Mouse (Mus musculus) forebrain, embryonic 10.5 days (tissue): ENCODE measurements around the gene Cntf. TPM values are rescaled to one million over a fixed set of nuclear protein-coding genes. Genes with fewer than 3 reads are reported as not detected.
"Not testable (repeated sequence)": the region's sequence is repeated elsewhere in the genome, so short reads cannot be mapped to it uniquely, and the experiment has no call there.

Experiments
- DNase-seq: peaks from one replicate; pipeline ENCODE4 v3.0.0-alpha.2; 2017; ENCODE audit warnings: low spot score; ENCODE audit errors: extremely low spot score
- H3K27ac ChIP-seq: fragments of 300-500 bp; sonication (generic); 2 replicates; pipeline ENCODE4 v1.5.1; 2016; ENCODE audit warnings: mild to moderate bottlenecking
- H3K27me3 ChIP-seq: fragments of 300-500 bp; sonication (generic); 2 replicates; pipeline ENCODE4 v1.6.1; 2016; ENCODE audit warnings: mild to moderate bottlenecking; ENCODE audit not compliant: poor library complexity, severe bottlenecking
- H3K36me3 ChIP-seq: fragments of 300-500 bp; sonication (generic); replicated peaks from 2 replicates; pipeline ENCODE4 v1.6.1; 2016; ENCODE audit warnings: mild to moderate bottlenecking, moderate library complexity
- H3K4me1 ChIP-seq: fragments of 300-500 bp; sonication (generic); 2 replicates; pipeline ENCODE4 v1.6.1; 2016
- H3K4me3 ChIP-seq: fragments of 300-500 bp; sonication (generic); 2 replicates; pipeline ENCODE4 v1.5.1; 2016; ENCODE audit warnings: mild to moderate bottlenecking, moderate library complexity
- H3K9me3 ChIP-seq: fragments of 300-500 bp; sonication (generic); 2 replicates; pipeline ENCODE4 v1.6.1; 2016; ENCODE audit warnings: mild to moderate bottlenecking, moderate library complexity
- WGBS: fragments of 180-500 bp; shearing (Covaris S2); methylation state at CpG from one replicate; pipeline ENCODE4 v1.1.7; 2016; 5-methylcytosine and 5-hydroxymethylcytosine counted together
- polyA plus RNA-seq: library from polyadenylated mRNA; unstranded; fragments of >200 nt; fragmentation: Nextera tagmentation; extraction: Ambion mirVana; gene quantifications from 2 replicates; pipeline ENCODE4 v1.2.1, GENCODE M21; 2016

Gene Cntf
- polyA plus RNA-seq, 1 experiment from 2014 or later, result 2.1 TPM

DNA sequence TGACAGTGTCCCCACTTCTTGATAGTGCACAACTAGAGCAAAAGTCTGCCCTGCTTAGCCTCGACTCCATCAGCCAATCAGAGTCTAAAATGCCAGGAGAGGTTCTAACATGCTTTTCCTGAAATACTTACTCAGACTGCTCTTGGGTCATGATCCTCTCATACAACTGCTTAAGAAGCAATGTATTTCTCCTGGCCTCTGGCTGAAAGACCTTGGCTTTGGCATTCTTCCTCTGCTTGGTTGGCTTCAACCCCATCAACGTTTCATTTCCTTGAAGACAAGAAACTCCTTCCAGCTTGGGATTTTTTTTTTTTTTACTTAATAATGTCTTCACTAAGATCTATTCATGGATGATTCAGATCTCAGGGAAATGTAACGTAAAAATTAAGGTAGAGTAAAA lies 9.1 kb downstream of the Cntf start:
- no peak for DNase-seq
- 87% methylated on average over 3 of the region's 3 CpGs for WGBS
- H3K4me3 ChIP-seq, result no peak overlapping the region

DNA sequence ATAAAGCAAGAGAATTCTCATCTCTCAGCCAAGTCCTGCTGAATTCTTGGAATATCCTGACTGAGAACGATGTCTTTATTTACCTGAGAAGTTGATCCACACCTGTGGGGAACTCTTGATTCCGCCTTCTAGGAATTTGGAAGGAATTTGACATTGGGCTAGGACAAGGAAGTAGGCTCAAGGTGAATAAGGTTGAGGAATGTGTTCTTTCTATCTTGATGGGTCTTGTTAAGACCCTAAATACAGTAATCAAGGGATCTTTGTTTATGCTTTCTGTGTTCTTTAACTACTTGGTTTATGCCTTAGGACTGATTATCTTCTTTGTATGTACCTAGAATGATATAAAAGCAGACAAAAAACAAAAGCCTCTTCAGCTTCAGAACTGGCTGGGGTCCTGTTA lies 33.5 kb downstream of the Cntf start:
- no peaks in the 10 kb centered on the region for H3K9me3 ChIP-seq
- 90% methylated on average over 2 of the region's 2 CpGs for WGBS
- DNase-seq, result no peak
- no peak overlapping the region for H3K27ac ChIP-seq
- no peaks in the 10 kb centered on the region for H3K36me3 ChIP-seq
- no peaks in the 10 kb centered on the region for H3K4me1 ChIP-seq
- H3K27me3 ChIP-seq, result no peaks in the 10 kb centered on the region
- H3K4me3 ChIP-seq, result no peak overlapping the region

More for the DNA sequence above, 9.1 kb downstream of the Cntf start:
- Histone ChIP-seq H3K4me1 (no peaks in the 10 kb centered on the region; the same call in 1 of the 2 replicates), H3K36me3 (peaks cover 3% of the 10 kb centered on the region), H3K9me3 (no peaks in the 10 kb centered on the region), H3K27me3 (no peaks in the 10 kb centered on the region), H3K27ac (no peak overlapping the region)

DNA sequence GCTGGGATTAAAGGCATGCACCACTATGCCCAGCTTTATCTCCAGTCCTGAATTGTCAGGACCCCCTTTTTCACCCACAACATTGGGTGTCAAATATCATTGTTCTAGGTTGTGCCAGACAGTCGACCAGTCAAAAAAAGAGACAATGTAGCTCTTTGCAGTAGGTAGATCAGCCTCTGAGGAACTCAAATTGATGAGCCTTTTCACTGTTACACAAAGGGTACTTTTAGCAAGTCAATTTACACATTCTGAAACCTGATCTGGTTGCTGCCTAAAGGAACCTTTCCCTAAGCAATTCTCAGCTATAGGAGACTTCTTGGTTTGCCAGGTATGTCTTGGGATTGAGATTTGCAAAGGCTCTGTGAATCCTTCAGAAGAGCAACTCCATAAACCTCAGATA lies 34.4 kb downstream of the Cntf start:
- 67% methylated on average over 1 of the region's 1 CpGs for WGBS
- no peak overlapping the region for H3K4me3 ChIP-seq
- no peak for DNase-seq
- no peaks in the 10 kb centered on the region for H3K27me3 ChIP-seq
- H3K36me3 ChIP-seq, result no peaks in the 10 kb centered on the region
- H3K9me3 ChIP-seq, result no peaks in the 10 kb centered on the region
- H3K4me1 ChIP-seq, result no peaks in the 10 kb centered on the region
- H3K27ac ChIP-seq, result no peak overlapping the region

DNA sequence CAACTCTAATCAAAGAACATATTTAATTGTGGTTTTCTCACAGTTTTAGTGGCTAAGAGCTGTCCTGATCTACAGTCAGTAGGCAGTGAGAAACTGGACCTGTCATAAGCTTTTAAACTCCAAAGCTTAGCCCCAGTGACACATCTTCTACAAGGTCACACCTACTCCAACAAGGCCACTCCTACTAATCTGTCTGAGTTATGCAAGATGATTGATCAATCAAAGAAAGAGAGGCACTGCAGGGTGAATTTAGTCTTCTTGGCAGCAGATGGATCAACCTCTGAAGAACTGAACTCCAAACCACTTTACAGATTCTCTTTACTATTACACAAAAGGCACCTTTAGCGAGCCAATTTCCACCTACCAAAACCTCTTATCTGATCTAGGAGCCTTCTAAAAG lies 39.6 kb downstream of the Cntf start:
- H3K9me3 ChIP-seq, result no peaks in the 10 kb centered on the region
- H3K4me3 ChIP-seq, result no peak overlapping the region
- H3K27ac ChIP-seq, result no peak overlapping the region
- no peaks in the 10 kb centered on the region for H3K36me3 ChIP-seq
- H3K27me3 ChIP-seq, result no peaks in the 10 kb centered on the region
- WGBS, result 84% methylated on average over 1 of the region's 1 CpGs
- DNase-seq, result no peak
- H3K4me1 ChIP-seq, result no peaks in the 10 kb centered on the region

DNA sequence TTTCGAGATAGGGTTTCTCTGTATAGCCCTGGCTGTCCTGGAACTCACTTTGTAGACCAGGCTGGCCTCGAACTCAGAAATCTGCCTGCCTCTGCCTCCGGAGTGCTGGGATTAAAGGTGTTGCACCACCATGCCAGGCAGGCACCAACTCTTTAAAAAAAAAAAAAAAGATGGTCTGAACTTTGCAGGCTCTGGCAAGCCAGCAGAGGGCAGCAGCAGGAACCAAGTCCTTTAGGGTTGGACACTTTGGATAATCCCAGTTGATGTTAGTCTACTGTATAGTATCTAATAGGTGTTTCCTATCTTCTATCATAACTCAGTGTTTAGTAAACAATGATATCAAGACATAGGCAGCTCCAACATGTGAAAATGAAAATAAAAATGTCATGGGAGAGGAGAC lies 43.1 kb downstream of the Cntf start:
- Histone ChIP-seq H3K27ac (no peak overlapping the region), H3K4me1 (no peaks in the 10 kb centered on the region), H3K4me3 (no peak overlapping the region), H3K36me3 (no peaks in the 10 kb centered on the region), H3K27me3 (no peaks in the 10 kb centered on the region), H3K9me3 (no peaks in the 10 kb centered on the region)
- 75% methylated on average over 3 of the region's 3 CpGs for WGBS
- no peak for DNase-seq

DNA sequence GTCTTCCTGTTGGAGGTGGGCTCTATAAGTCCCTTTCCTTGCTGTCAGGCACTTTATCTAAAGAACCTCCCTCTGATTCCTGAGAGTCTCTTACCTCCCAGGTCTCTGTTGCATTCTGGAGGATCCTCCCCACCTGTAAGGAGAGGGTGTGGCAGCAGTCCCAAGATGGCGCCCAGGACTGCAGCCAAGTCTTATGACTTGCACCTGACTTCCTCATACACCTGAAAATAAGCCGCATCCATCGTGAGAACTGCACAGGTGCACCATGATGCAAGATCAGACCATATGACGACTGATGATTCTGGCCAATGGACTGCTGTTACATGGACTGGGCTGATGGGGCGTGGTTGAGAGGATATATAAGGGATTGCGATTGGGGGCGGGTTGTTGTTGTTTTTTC lies 43.8 kb downstream of the Cntf start:
- not testable (repeated sequence) for H3K36me3 ChIP-seq, H3K27ac ChIP-seq, H3K4me3 ChIP-seq, H3K9me3 ChIP-seq, DNase-seq, H3K4me1 ChIP-seq, H3K27me3 ChIP-seq
- WGBS, result 92% methylated on average over 7 of the region's 7 CpGs

DNA sequence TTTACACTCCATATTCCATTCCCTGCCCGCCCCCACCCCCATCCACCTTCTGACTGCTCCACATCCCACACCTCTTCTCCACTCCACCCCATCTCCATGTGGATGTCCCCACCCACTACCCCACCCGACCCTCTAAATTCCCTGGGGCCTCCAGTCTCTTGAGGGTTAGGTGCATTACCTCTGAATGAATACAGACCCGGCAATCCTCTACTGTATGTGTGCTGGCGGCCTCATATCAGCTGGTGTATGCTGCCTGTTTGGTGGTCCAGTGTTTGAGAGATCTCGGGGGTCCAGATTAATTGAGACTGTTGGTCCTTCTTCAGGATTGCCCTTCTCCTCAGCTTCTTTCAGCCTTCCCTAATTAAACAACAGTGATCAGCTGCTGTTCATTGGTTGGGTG lies 44.5 kb downstream of the Cntf start:
- H3K9me3 ChIP-seq, H3K27ac ChIP-seq, DNase-seq, H3K4me1 ChIP-seq, H3K36me3 ChIP-seq, H3K4me3 ChIP-seq, H3K27me3 ChIP-seq: not testable (repeated sequence)
- WGBS, result 82% methylated on average over 5 of the region's 5 CpGs

DNA sequence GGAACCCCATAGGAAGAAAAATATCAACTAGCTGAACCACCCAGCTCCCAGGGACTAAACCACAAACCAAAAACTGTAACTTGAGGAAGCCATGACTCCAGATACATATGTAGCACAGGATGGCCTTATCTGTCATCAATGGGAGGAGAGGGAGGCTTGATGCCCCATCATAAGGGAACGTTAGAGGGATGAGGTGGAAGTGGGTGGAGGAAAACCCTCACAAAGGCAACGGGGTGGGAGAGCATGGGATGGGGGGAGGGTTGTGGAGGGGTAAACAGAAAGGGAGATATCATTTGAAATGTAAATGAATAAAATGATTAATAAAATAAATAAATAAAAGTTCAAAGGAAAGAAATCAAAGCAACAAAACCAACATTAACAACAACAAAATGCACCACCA lies 45.0 kb downstream of the Cntf start:
- no peak overlapping the region for H3K27ac ChIP-seq
- no peaks in the 10 kb centered on the region for H3K4me1 ChIP-seq
- H3K27me3 ChIP-seq, result no peaks in the 10 kb centered on the region
- WGBS, result 88% methylated on average over 2 of the region's 2 CpGs
- DNase-seq, result no peak
- no peak overlapping the region for H3K4me3 ChIP-seq
- H3K36me3 ChIP-seq, result no peaks in the 10 kb centered on the region
- no peaks in the 10 kb centered on the region for H3K9me3 ChIP-seq

DNA sequence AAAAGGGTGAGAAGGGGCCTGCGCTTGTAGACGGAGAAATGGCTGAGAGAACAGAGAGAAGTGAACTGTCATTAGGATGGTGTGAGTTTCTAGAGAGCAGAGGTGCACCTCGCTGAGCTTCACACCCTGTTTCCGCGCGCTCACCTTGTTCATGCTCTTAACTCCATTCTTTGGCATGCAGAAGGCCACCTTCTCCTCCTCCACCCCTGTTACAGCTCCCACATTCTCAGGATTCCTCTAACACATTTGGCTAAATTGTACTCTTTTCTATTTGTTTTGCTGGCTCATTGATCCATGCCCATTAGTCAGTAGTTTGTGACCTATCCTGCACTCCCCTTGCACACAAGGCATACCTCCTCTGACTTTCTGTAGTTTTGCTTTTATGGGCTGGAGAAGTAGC lies 46.2 kb downstream of the Cntf start:
- no peak overlapping the region for H3K4me3 ChIP-seq
- no peak for DNase-seq
- 81% methylated on average over 6 of the region's 6 CpGs for WGBS

More for the DNA sequence above, 46.2 kb downstream of the Cntf start:
- Histone ChIP-seq H3K4me1 (no peaks in the 10 kb centered on the region), H3K27me3 (no peaks in the 10 kb centered on the region), H3K27ac (no peak overlapping the region), H3K9me3 (no peaks in the 10 kb centered on the region), H3K36me3 (no peaks in the 10 kb centered on the region)

Other genes starting within 250 kb of the Cntf start
- 21.0 and 22.0 TPM in 2 replicates for gene Fam111a, start 219.9 kb downstream of the Cntf start, polyA plus RNA-seq
- gene Gm4952, start 165.7 kb downstream of the Cntf start, polyA plus RNA-seq, result not detected in 2 replicates
- not detected in 2 replicates for gene Glyat, start 132.3 kb downstream of the Cntf start, polyA plus RNA-seq
- not detected in 2 replicates for gene Olfr1442, start 95.2 kb downstream of the Cntf start, polyA plus RNA-seq
- not detected in 2 replicates for gene Olfr1443, start 87.5 kb downstream of the Cntf start, polyA plus RNA-seq
- not detected in 2 replicates for gene Keg1, start 69.8 kb downstream of the Cntf start, polyA plus RNA-seq
- 14.1 and 14.3 TPM in 2 replicates for gene Zfp91, start 30.5 kb upstream of the Cntf start, polyA plus RNA-seq
- gene Lpxn, start 30.6 kb upstream of the Cntf start, polyA plus RNA-seq, result 0.76 and 0.77 TPM in 2 replicates
- gene Gm5244, start 81.0 kb upstream of the Cntf start, polyA plus RNA-seq, result not detected in 2 replicates
- not detected in 2 replicates for gene Olfr1444, start 91.7 kb upstream of the Cntf start, polyA plus RNA-seq
- gene Olfr1445, start 118.2 kb upstream of the Cntf start, polyA plus RNA-seq, result not detected in 2 replicates
- gene Olfr1446, start 127.9 kb upstream of the Cntf start, polyA plus RNA-seq, result not detected in 2 replicates
- gene Olfr1447, start 138.1 kb upstream of the Cntf start, polyA plus RNA-seq, result not detected in 2 replicates
- not detected in 2 replicates for gene Olfr1448, start 158.8 kb upstream of the Cntf start, polyA plus RNA-seq
- gene Olfr1449, start 165.2 kb upstream of the Cntf start, polyA plus RNA-seq, result not detected in 2 replicates
- not detected in 2 replicates for gene Olfr1450, start 184.6 kb upstream of the Cntf start, polyA plus RNA-seq
- not detected in 2 replicates for gene Olfr1451, start 229.4 kb upstream of the Cntf start, polyA plus RNA-seq